Mouse (Mus musculus): ENCODE data around the gene Npvf.
"Not testable (repeated sequence)": the region's sequence is repeated elsewhere in the genome, so short reads cannot be mapped to it uniquely, and the experiment has no call there.

Gene Npvf

DNA sequence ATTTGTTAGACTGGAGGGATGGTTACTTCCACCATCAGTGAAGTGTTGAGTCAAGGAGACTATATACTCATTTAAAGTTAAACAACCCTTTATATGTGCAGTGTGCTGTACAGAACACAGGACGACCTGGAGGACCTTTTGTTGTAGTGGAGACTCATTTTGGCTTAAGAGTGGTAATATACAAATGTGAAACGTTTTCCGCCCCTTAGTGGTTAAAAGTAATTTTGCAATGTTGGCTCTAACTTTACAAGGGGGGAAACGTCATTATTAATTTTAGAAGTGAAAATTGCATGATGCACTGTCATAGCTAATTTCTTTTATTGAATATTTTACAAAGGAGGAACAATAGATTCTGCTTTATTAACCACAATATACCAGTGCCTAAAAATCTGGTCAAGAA is 13.9 kb downstream of the Npvf start:
- DNase-seq (ENCODE audit: low read depth, low spot score) = no peak

DNA sequence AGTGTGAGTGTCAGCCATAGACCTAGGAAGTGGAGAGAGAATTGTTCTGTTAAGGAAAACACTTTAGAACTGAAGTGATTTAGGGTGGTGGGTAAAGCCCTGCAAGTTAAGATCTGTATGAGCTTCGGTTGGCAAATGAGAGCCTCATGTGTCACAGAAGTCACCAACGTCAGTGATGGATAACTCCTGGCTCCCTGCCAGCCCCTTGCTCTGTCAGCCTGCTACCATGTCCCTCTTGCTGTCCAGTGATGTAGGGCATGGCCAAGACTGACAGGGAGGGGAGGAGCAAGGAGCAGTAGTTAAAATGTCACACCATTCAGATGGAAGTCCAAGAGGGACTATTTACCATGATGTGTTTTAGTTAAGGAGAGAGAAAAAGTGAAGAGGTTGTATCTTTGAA is 14.6 kb downstream of the Npvf start:
- no peak for DNase-seq (ENCODE audit: low read depth, low spot score)

DNA sequence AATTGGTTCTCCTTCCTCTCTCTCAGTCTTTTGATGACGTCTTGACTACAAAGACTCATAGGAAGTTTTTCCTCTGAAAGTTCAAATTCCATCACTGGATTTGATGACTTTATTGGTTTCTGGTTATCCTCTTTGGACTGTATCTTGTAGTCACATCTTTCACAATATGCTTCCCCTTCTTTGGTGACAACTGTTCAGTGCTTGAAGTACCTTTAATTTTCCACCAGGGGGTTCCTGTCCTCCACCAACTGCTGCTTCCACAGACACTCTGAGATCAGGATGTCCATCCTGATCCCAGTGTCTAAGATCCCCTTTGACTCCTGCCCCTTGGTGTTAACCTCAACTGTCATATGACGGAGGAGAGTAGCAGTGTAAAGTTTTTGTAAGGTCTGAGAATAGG is 28.1 kb downstream of the Npvf start:
- not testable (repeated sequence) for DNase-seq (ENCODE audit: low read depth, low spot score)

GRCm38 (mm10) chr6:50618273-50618672 is 36.0 kb downstream of the Npvf start:
- not testable (repeated sequence) for DNase-seq (ENCODE audit: low read depth, low spot score)

DNA sequence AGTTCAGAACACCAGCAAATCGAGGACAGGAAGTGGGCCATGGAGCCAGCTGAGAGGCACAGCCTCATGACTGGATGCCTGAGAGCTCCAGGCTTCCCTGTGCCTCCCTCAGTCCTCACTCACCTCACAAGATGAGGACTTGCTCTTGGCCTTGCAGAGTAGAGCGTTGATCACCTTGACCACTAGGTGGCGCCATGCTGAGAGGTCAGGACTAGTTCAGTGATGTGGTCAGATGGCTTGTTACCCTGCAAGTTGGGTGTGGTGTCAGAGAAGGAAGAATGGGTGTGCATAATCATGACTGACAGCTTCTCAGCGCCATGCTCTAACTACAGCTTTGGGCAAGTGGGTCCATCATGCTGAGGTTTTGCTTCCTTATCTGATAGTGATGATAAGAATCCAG is 52.6 kb downstream of the Npvf start:
- peak; percentile 28 for DNase-seq (ENCODE audit: low read depth, low spot score)

Measured in retina, postnatal 7 days (tissue).